ENCODE assay signal across 17 mouse cellular contexts in genomic region chr10:128622702-128623101, GRCm38 (mm10). TPM values are rescaled to one million over a fixed set of nuclear protein-coding genes. Genes with fewer than 3 reads are reported as not detected.
"Had no signal": no experiment of that assay in that cellular context is flagged by ENCODE, and none has a peak within 500 bp of the region (broad histone marks: within the 10 kb centered on the region; RNA-seq: fewer than 3 reads in every experiment).

No protein-coding gene starts in this region.

- DNase-seq: kidney, adult 2 months; kidney, postnatal 25 days; layer of hippocampus, postnatal 36 days; liver, embryonic 13.5 days; lung, adult 2 months; midbrain, embryonic 14.5 days; right cerebral cortex, adult 18-20 months; right cerebral cortex, postnatal 14 days; right cerebral cortex, postnatal 4 days; thymus, postnatal 25 days had no signal

- H3K9ac ChIP-seq: liver, embryonic 13.5 days; neural tube, embryonic 12.5 days; neural tube, embryonic 15.5 days had no signal

- H3K27me3 ChIP-seq: liver, embryonic 13.5 days; neural tube, embryonic 12.5 days; neural tube, embryonic 15.5 days had no signal

- H3K4me3 ChIP-seq: layer of hippocampus, adult 2 months; left cerebral cortex, adult 2 months; liver, embryonic 13.5 days; neural tube, embryonic 12.5 days; neural tube, embryonic 15.5 days had no signal

- H3K4me2 ChIP-seq: liver, embryonic 13.5 days; neural tube, embryonic 12.5 days; neural tube, embryonic 15.5 days had no signal

- H3K9me3 ChIP-seq: liver, embryonic 13.5 days; neural tube, embryonic 12.5 days; neural tube, embryonic 15.5 days had no signal

- H3K27ac ChIP-seq: layer of hippocampus, adult 2 months; left cerebral cortex, adult 2 months; liver, embryonic 13.5 days; macrophage; neural tube, embryonic 12.5 days; neural tube, embryonic 15.5 days; stomach, postnatal 0 days had no signal

RNA-seq across cellular contexts. Expression of gene Ikzf4, which starts 23.1 kb away (rescaled TPM):
- total RNA-seq: megakaryocyte, adult 5-6 weeks had no signal
- polyA plus RNA-seq: macrophage had no signal
